Mouse (Mus musculus) embryonic facial prominence, embryonic 14.5 days (tissue): ENCODE measurements around the gene Zbtb2. TPM values are rescaled to one million over a fixed set of nuclear protein-coding genes. Genes with fewer than 3 reads are reported as not detected.

Source experiments
- ATAC-seq: fragments of 200-750 bp; cut with Nextera tagmentation; 2 replicates; pipeline ENCODE4 v1.8.0; 2017; ENCODE audit warnings: low read depth, moderate number of reproducible peaks, moderate TSS enrichment
- DNase-seq: peaks from one replicate; pipeline ENCODE4 v3.0.0-alpha.2; 2015; ENCODE audit warnings: low spot score
- H3K27ac ChIP-seq: fragments of 300-500 bp; sonication (generic); replicated peaks from 2 replicates; pipeline ENCODE4 v1.5.1; 2014; ENCODE audit warnings: low read depth, mild to moderate bottlenecking, low read length, moderate library complexity
- H3K27me3 ChIP-seq: fragments of 300-500 bp; sonication (generic); replicated peaks from 2 replicates; pipeline ENCODE4 v1.6.1; 2014; ENCODE audit warnings: low read length; ENCODE audit not compliant: control insufficient read depth, insufficient read depth
- H3K36me3 ChIP-seq: fragments of 300-500 bp; sonication (generic); 2 replicates; pipeline ENCODE4 v1.6.1; 2014; ENCODE audit warnings: low read length, mixed read lengths; ENCODE audit not compliant: control insufficient read depth, insufficient read depth
- H3K4me1 ChIP-seq: fragments of 300-500 bp; sonication (generic); 2 replicates; pipeline ENCODE4 v1.6.1; 2014; ENCODE audit warnings: antibody characterized with exemption, low read length; ENCODE audit not compliant: control insufficient read depth, insufficient read depth
- H3K4me2 ChIP-seq: fragments of 300-500 bp; sonication (generic); 2 replicates; pipeline ENCODE4 v1.6.1; 2014; ENCODE audit warnings: low read depth, mild to moderate bottlenecking, low read length, moderate library complexity, mixed read lengths
- H3K4me3 ChIP-seq: fragments of 300-500 bp; sonication (generic); 2 replicates; pipeline ENCODE4 v1.5.1; 2014; ENCODE audit warnings: low read depth, mild to moderate bottlenecking, low read length
- H3K9ac ChIP-seq: fragments of 300-500 bp; sonication (generic); 2 replicates; pipeline ENCODE4 v1.6.1; 2014; ENCODE audit warnings: low read depth, mild to moderate bottlenecking, low read length, moderate library complexity, mixed read lengths
- H3K9me3 ChIP-seq: fragments of 300-500 bp; sonication (generic); 2 replicates; pipeline ENCODE4 v1.6.1; 2016; ENCODE audit warnings: low read length; ENCODE audit not compliant: control insufficient read depth
- WGBS: fragments of 180-500 bp; shearing (Covaris S2); extraction: QIAGEN DNeasy Blood & Tissue Kit; methylation state at CpG from one replicate; pipeline ENCODE4 v1.1.7; 2014; 5-methylcytosine and 5-hydroxymethylcytosine counted together
- polyA plus RNA-seq: library from polyadenylated mRNA; unstranded; fragments of >200 nt; fragmentation: Nextera tagmentation; extraction: Ambion mirVana; gene quantifications from 2 replicates; pipeline ENCODE4 v1.2.1, GENCODE M21; 2014

Gene Zbtb2
- polyA plus RNA-seq, 1 experiment from 2014 or later, result 14.4 TPM

- 79% methylated on average over 8 of the region's 8 CpGs for WGBS
- no peak for ATAC-seq
- Histone ChIP-seq H3K4me2 (no peak overlapping the region), H3K9ac (no peak overlapping the region), H3K4me1 (no peaks in the 10 kb centered on the region), H3K27me3 (no peaks in the 10 kb centered on the region), H3K4me3 (no peak overlapping the region), H3K9me3 (no peaks in the 10 kb centered on the region), H3K27ac (no peak overlapping the region), H3K36me3 (peaks cover 66% of the 10 kb centered on the region)
- peak; percentile 13 for DNase-seq
Observed at GRCm38 (mm10) chr10:4425245-4425644, 37.3 kb upstream of the Zbtb2 start.

GRCm38 (mm10) chr10:4407191-4407590 lies 19.3 kb upstream of the Zbtb2 start:
- H3K4me3 ChIP-seq, result no peak overlapping the region
- H3K27me3 ChIP-seq, result no peaks in the 10 kb centered on the region
- peaks cover 69% of the 10 kb centered on the region for H3K36me3 ChIP-seq
- ATAC-seq, result no peak
- no peak for DNase-seq
- no peak overlapping the region for H3K4me2 ChIP-seq
- WGBS, result 100% methylated on average over 1 of the region's 1 CpGs
- no peaks in the 10 kb centered on the region for H3K9me3 ChIP-seq
- H3K27ac ChIP-seq, result no peak overlapping the region
- no peaks in the 10 kb centered on the region for H3K4me1 ChIP-seq
- no peak overlapping the region for H3K9ac ChIP-seq

- DNase-seq, result no peak
- Histone ChIP-seq H3K4me1 (no peaks in the 10 kb centered on the region), H3K27ac (no peak overlapping the region), H3K9ac (no peak overlapping the region), H3K4me3 (no peak overlapping the region), H3K9me3 (no peaks in the 10 kb centered on the region), H3K4me2 (no peak overlapping the region), H3K36me3 (peaks cover 64% of the 10 kb centered on the region), H3K27me3 (no peaks in the 10 kb centered on the region)
- 80% methylated on average over 5 of the region's 5 CpGs for WGBS
- 0 out of 2 replicates have a peak, but pooled peaks have one; percentile 2 for ATAC-seq
Observed at GRCm38 (mm10) chr10:4405511-4405910, 17.6 kb upstream of the Zbtb2 start.

- H3K27me3 ChIP-seq, result no peaks in the 10 kb centered on the region
- H3K4me1 ChIP-seq, result no peaks in the 10 kb centered on the region
- no peak overlapping the region for H3K9ac ChIP-seq
- peak; percentile 45; the same call in 1 of the 2 replicates for ATAC-seq
- no peak overlapping the region for H3K4me3 ChIP-seq
- DNase-seq, result peak; percentile 85
- WGBS, result 59% methylated on average over 5 of the region's 5 CpGs
- H3K4me2 ChIP-seq, result no peak overlapping the region
- H3K36me3 ChIP-seq, result peaks cover 59% of the 10 kb centered on the region
- no peaks in the 10 kb centered on the region for H3K9me3 ChIP-seq
- no peak overlapping the region for H3K27ac ChIP-seq
Observed at GRCm38 (mm10) chr10:4404895-4405491, 17.1 kb upstream of the Zbtb2 start.

GRCm38 (mm10) chr10:4398058-4398457 lies 10.2 kb upstream of the Zbtb2 start:
- no peak for ATAC-seq

GRCm38 (mm10) chr10:4395321-4395720 lies 7.4 kb upstream of the Zbtb2 start:
- H3K9me3 ChIP-seq, result no peaks in the 10 kb centered on the region
- WGBS, result 87% methylated on average over 3 of the region's 3 CpGs
- H3K36me3 ChIP-seq, result peaks cover 47% of the 10 kb centered on the region
- H3K4me2 ChIP-seq, result no peak overlapping the region
- H3K27ac ChIP-seq, result no peak overlapping the region
- DNase-seq, result no peak
- H3K4me1 ChIP-seq, result peaks cover 8% of the 10 kb centered on the region; the same call in 1 of the 2 replicates
- no peak overlapping the region for H3K4me3 ChIP-seq
- ATAC-seq, result no peak
- no peaks in the 10 kb centered on the region for H3K27me3 ChIP-seq
- no peak overlapping the region for H3K9ac ChIP-seq

More at GRCm38 (mm10) chr10:4398058-4398457, 10.2 kb upstream of the Zbtb2 start:
- 81% methylated on average over 5 of the region's 5 CpGs for WGBS
- Histone ChIP-seq H3K4me1 (no peaks in the 10 kb centered on the region), H3K9ac (no peak overlapping the region), H3K4me2 (no peak overlapping the region), H3K36me3 (peaks cover 51% of the 10 kb centered on the region), H3K27ac (no peak overlapping the region), H3K27me3 (no peaks in the 10 kb centered on the region), H3K4me3 (no peak overlapping the region), H3K9me3 (no peaks in the 10 kb centered on the region)
- no peak for DNase-seq

GRCm38 (mm10) chr10:4391851-4392250 lies 3.9 kb upstream of the Zbtb2 start:
- WGBS, result 40% methylated on average over 6 of the region's 6 CpGs
- Histone ChIP-seq H3K36me3 (peaks cover 31% of the 10 kb centered on the region), H3K9me3 (no peaks in the 10 kb centered on the region), H3K4me2 (no peak overlapping the region), H3K4me1 (peaks cover 21% of the 10 kb centered on the region), H3K27ac (no peak overlapping the region; the same call in 1 of the 2 replicates), H3K4me3 (0 out of 2 replicates have a peak overlapping the region, but pooled peaks have one; percentile 0), H3K27me3 (no peaks in the 10 kb centered on the region), H3K9ac (no peak overlapping the region)
- ATAC-seq, result no peak
- peak; percentile 39 for DNase-seq

GRCm38 (mm10) chr10:4391076-4391475 lies 3.2 kb upstream of the Zbtb2 start:
- Histone ChIP-seq H3K9ac (no peak overlapping the region), H3K27me3 (no peaks in the 10 kb centered on the region), H3K9me3 (no peaks in the 10 kb centered on the region), H3K4me1 (peaks cover 21% of the 10 kb centered on the region), H3K27ac (no peak overlapping the region), H3K36me3 (peaks cover 28% of the 10 kb centered on the region), H3K4me2 (no peak overlapping the region), H3K4me3 (no peak overlapping the region)
- WGBS, result 63% methylated on average over 5 of the region's 5 CpGs
- DNase-seq (no peak), ATAC-seq (no peak)

GRCm38 (mm10) chr10:4390550-4390949 lies 2.6 kb upstream of the Zbtb2 start:
- H3K9me3 ChIP-seq, result no peaks in the 10 kb centered on the region
- H3K27me3 ChIP-seq, result no peaks in the 10 kb centered on the region
- ATAC-seq (no peak), DNase-seq (no peak)
- H3K27ac ChIP-seq, result no peak overlapping the region
- H3K4me2 ChIP-seq, result no peak overlapping the region
- peaks cover 23% of the 10 kb centered on the region for H3K36me3 ChIP-seq
- WGBS, result 53% methylated on average over 2 of the region's 2 CpGs
- H3K4me3 ChIP-seq, result no peak overlapping the region
- no peak overlapping the region for H3K9ac ChIP-seq
- H3K4me1 ChIP-seq, result peaks cover 21% of the 10 kb centered on the region
